Mouse (Mus musculus): ENCODE data around the gene Slc25a30.

The Slc25a30 gene

DNA sequence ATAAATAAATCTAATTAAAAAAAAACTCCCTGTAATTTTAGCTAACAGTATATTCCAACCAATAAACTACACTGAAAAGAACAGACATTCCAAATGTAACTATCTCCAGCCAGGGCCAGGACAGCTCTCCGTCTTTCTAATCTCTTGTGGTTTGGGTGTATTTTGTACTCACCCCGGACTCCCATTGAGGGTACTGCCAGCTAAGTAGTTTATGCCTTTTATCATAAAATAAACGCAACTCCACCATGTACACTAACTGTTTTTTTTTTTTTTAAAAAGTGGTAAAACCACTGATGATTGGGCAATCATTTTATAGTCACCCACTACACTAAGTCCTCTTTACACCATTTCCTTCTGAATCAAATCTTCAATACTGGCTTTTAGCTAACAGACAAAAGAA is 51.2 kb downstream of the Slc25a30 start:
- no peak for DNase-seq

DNA sequence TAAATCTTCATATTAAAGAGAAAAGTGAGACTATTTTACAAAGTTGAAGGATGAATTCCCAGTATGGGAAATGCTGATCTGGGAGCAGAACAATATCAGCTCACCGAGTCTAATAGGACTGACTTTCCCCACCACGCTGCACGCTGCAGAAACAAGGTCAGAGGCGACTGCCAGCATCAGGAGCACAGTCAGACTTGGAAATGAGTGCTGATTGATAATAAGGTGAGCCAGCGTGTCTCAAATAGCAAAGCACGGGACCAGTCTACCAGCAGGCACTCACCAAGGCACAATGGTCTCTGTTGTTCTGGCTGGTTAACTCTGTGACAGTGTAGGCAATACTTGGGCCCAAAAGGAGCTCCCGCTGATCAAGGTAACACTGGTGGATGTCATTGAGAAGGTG is 54.2 kb downstream of the Slc25a30 start:
- DNase-seq: no peak

DNA sequence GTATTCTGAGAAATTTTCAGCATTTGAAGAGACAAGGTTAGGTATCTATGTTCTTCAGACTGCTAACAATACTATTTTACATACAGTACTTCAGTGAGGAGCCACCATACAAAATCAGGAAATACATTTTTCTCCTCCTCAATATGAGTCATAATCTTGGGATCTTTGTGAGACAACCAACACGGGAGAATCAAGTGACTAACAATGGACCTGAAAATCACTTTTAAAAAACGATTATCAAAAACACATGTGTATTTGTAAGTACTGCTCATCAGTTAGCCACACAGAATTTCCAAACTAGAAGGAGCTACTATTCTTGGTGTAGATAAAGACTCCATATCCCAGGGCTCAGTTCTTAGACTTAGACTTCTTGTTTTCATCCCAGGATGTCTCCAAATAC is 55.5 kb downstream of the Slc25a30 start:
- no peak for DNase-seq

DNA sequence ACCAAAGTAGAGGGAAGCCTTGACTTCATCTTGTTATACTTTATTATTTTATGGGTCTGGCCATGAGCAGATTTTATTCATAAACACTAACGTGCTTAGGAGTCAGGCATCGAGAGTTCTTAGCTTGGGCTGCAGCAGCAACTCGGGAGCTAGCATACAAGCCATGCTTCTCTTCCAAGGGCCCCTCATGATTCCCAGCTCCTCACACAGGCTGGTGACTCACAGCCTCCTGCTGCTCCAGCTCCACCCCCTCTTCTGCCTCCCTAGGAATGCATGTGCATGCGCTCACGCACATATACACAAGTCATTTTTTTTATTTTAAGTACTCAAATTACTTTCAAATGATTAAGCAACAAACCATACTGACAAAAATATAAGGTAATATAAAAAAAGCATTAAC is 58.7 kb downstream of the Slc25a30 start:
- no peak for DNase-seq

DNA sequence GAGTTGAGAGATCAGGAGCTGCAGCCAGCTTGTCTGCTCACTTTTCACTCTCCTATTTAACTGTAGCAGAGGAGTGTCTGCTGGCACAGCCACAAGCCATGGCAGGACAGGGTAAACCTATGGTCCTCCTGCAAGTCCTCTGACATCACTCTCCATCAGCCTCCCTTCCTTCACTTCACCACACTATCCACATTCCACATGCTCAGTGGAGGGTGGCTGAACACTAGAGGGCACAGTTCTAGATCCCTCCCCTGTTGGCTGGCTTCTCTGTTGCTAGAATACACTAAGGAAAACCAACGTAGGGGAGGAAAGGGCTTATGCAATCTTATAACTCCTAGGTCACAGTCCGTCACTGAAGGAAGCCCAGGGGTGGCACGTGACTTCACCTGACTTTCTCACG is 59.8 kb downstream of the Slc25a30 start:
- DNase-seq: no peak

DNA sequence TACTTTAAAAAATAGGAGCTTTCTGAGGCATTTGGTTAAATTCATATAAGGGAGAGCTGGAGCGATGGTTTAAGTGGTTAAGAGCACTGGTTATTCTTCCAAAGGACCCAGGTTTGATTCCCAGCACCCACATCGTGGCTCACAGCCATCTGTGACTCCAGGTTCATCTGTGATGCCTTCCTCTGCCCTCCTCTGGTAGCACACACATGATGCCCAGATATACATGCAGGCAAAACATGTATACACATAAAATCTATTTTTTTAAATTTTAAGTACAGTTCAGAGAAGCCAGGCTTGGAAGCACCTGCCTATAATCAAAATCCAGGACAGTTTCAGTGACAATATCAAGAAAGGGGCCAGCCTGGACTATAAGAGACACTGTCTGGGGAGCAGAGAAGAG is 64.0 kb downstream of the Slc25a30 start:
- no peak for DNase-seq

DNA sequence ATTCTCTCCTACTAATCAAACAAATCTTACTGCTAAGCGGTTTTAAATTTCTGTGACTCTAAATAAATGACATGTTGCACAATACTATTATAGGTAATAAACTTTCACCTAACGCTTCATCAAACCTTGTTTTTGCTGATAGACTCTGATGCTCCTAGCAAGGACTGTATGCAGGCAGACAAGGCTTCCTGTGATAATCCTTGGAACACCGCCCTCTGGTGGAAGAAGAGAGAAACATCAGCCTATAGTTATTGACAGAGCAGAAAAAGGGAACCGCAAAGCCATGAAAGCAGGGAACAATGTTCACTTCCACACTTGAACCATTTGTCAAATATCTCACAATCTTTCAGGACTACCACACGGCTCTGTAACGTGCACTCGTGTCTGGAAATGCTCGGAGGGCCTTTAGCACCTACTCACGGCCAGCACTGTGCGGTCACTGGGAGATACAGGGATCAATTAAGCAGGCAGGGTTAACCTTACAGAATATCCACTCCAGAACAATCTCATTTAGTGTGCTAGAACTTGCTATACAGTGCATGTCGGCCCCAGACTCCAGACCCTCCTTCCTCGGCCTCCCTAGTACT is 64.8 kb downstream of the Slc25a30 start:
- peak; percentile 52 for DNase-seq

DNA sequence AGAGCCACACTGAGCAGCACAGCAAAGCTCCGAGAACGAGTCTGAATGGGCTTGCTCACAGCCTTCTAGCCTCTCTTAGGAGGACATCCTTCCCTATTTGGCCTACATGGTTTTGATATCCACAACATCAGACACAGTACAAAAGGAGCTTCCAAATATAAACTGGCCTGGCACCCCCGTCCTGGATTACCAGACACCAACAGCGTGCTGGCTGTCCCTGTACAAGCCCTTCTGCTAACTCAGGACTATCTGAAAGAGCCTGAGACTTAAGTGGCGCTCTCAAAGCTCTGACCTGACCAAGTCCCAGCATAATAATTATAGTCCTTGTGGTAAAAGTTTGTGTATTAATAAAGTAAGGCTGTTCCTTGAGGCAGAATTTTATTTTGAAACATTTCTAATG is 66.7 kb downstream of the Slc25a30 start:
- no peak for DNase-seq

DNA sequence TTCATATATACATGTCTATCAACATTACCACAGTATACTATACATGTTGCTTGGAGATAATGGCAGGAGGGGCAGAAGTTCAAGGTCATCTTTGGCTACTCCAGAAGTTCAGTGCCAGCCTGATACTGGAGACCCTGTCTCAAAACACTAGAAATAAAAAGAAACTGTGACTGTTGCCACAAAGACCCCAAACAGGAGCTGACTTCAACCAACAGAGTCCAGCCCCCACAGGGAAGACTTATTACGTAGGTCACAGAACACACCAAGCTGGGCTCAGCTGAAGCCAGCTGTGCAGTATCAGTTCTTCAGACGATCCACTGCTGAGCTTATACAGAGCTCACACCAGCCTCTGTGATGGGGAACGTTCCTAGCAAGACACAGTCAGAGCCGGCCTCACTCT is 70.4 kb downstream of the Slc25a30 start:
- no peak for DNase-seq

DNA sequence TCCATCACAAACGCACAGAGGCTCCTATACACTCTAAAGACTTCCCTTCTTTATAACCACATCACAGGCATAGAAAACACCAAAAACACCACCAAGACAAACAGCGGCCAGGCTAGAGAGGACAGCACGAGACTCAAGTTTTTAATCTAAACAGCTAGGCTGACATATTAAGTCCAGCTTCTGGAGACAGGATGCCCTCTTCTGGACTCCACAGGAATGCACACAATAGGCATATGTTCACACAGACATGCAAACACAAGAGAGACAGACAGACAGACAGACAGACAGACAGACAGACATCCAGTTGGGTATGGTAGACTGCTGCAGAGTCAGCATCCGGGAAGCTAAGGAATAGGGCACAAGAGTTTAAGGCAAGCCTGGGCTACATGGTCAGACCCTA is 73.2 kb downstream of the Slc25a30 start:
- no peak for DNase-seq

DNA sequence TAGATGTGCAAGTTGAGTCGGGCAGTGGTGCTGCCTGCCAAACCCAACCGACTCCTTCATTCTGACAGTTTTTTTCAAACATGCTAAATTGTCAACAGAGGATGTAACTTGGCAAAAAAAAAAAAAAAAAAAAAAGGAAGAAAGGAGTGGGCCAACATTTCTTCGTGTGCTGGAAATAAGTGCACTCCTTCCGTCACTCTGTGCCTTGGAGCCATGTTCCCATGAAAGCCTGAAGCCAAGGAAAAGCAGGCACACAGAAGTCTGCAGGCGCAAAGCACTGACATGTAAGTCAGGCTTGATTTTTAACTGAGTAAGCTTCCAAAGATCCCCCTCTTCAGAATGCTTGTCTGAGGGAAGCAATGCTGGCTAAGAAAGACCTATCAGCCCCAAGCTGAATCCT is 74.2 kb downstream of the Slc25a30 start:
- no peak for DNase-seq

DNA sequence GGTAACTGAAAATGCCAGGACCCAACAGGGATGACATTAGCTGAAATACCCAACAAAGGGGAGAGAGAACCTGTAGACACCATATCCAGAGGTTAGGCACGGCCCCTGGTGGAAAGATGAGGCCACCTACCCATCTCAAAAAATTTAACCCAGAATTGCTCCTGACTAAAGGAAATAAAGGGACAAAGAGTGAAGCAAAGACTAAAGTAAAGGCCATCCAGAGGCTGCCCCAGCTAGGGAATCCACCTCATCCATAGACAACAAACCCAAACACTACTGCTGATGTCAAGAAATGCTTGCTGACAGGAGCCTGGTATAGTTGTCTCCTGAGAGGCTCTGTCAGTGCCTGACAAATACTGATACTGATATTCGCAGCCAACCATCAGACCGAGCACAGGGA is 75.1 kb downstream of the Slc25a30 start:
- DNase-seq: no peak

All from thymus, postnatal 4 days (tissue).